Mouse (Mus musculus): ENCODE results near the gene Hs6st1.

DNA sequence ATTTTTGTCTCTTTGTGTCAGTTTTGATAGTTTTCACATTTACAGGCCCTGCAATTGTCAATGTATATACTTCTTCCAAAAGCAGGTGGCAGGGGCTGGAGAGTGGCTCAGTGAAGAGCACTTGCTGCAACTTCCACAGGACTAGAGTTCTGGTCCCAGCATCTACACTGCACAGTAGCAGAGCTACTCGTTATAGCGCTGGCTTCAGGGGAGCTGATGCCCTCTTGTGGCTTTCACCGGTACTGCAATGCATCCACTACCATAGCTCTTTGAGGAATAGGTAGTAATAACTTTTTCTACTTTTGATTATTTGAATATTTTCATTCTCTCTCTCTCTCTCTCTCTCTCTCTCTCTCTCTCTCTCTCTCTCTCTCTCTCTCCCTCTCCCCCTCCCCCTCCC lies 66.4 kb downstream of the Hs6st1 start:
- peak; percentile 99 for TF ChIP-seq CTCF (IDR thresholded peaks at IDR 0.05; ENCODE audit: insufficient read depth, low read length)
- no peak for TF ChIP-seq POLR2A (IDR thresholded peaks at IDR 0.05; ENCODE audit: borderline replicate concordance, extremely low read depth, low read depth, low read length)
